Mouse (Mus musculus) adrenal gland, adult (tissue): ENCODE data around the gene Ppp1r14d.

Source experiments
- DNase-seq, 2 experiments: peaks; one replicate each; pipeline ENCODE4 v3.0.0; 2022 to 2023; ENCODE audit warnings: low spot score in 1 of 2; ENCODE audit not compliant: inconsistent age in 2 of 2

The Ppp1r14d gene

GRCm38 (mm10) chr2:119173991-119174651 lies 55.6 kb downstream of the Ppp1r14d start, which contains the start of gene Gm14137:
Gene Gm14137, plus strand, starts transcription at chr2:119174509.
- peak in 1 of 2 experiments; percentile 44 for DNase-seq

- DNase-seq = peak; percentile 84 to 91
These were observed 56.7 kb downstream of the Ppp1r14d start for GRCm38 (mm10) chr2:119172862-119173576.

GRCm38 (mm10) chr2:119172446-119172845 lies 57.3 kb downstream of the Ppp1r14d start:
- DNase-seq = peak in 1 of 2 experiments; percentile 19

GRCm38 (mm10) chr2:119171574-119171973 lies 58.1 kb downstream of the Ppp1r14d start:
- DNase-seq = peak in 1 of 2 experiments; percentile 47

GRCm38 (mm10) chr2:119170282-119170681 lies 59.4 kb downstream of the Ppp1r14d start:
- no peak for DNase-seq
